Mouse (Mus musculus) testis, adult 2 months (tissue): ENCODE data around the gene Ep400.

Experiments used
- CTCF ChIP-seq: fragments of 200-500 bp; IDR thresholded peaks from 2 replicates; pipeline ENCODE4 v1.5.1; 2012; ENCODE audit warnings: low read depth, mild to moderate bottlenecking, inconsistent platforms, low read length, moderate library complexity; ENCODE audit not compliant: control insufficient read depth, insufficient read depth, insufficient replicate concordance
- POLR2A ChIP-seq: fragments of 200-500 bp; IDR thresholded peaks from 2 replicates; pipeline ENCODE4 v1.6.1; 2012; ENCODE audit warnings: low read depth, mild to moderate bottlenecking, inconsistent platforms, low read length, moderate library complexity; ENCODE audit not compliant: control insufficient read depth

DNA sequence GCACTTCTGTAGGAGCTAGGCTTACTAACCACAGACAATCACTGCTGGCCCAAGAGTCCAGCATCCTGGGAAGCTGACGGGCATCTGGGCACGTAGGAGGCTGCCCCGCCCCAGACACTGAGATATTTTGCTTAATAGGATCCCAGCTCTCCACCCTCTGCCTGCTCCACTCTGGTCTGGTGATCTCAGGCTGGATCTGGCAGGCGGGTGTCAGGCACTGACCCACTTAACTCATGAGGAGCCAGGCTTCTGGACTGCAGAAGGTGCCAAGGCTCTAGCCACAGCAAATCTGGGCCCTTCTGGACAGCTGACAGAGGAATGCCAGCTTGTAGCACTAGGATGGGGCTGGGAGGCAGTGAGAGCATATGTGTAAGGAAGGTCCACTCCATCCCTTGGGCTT lies 31.7 kb upstream of the Ep400 start:
- no peak for TF ChIP-seq CTCF
- no peak for TF ChIP-seq POLR2A
